Mouse (Mus musculus) splenic B cell, adult 2 months (primary cell): ENCODE measurements around the gene Rpl14.
A peak's percentile ranks its signal among the peaks of the same experiment; 100 is the strongest.
"Not testable (repeated sequence)": the region's sequence is repeated elsewhere in the genome, so short reads cannot be mapped to it uniquely, and the experiment has no call there.

ENCODE experiments used
- DNase-seq: peaks from one replicate; pipeline ENCODE4 v3.0.0-alpha.2; 2011; ENCODE audit warnings: low read depth, low spot score
- H3K27me3 ChIP-seq: 2 replicates; pipeline ENCODE4 v1.6.1; 2012; ENCODE audit warnings: mild to moderate bottlenecking, low read length, moderate library complexity, mixed read lengths; ENCODE audit not compliant: control insufficient read depth, poor library complexity, insufficient read depth, severe bottlenecking
- H3K36me3 ChIP-seq: 2 replicates; pipeline ENCODE4 v1.6.1; 2012; ENCODE audit warnings: mild to moderate bottlenecking, low read length, moderate library complexity, mixed read lengths; ENCODE audit not compliant: control insufficient read depth, poor library complexity, insufficient read depth, severe bottlenecking

Rpl14 gene

DNA sequence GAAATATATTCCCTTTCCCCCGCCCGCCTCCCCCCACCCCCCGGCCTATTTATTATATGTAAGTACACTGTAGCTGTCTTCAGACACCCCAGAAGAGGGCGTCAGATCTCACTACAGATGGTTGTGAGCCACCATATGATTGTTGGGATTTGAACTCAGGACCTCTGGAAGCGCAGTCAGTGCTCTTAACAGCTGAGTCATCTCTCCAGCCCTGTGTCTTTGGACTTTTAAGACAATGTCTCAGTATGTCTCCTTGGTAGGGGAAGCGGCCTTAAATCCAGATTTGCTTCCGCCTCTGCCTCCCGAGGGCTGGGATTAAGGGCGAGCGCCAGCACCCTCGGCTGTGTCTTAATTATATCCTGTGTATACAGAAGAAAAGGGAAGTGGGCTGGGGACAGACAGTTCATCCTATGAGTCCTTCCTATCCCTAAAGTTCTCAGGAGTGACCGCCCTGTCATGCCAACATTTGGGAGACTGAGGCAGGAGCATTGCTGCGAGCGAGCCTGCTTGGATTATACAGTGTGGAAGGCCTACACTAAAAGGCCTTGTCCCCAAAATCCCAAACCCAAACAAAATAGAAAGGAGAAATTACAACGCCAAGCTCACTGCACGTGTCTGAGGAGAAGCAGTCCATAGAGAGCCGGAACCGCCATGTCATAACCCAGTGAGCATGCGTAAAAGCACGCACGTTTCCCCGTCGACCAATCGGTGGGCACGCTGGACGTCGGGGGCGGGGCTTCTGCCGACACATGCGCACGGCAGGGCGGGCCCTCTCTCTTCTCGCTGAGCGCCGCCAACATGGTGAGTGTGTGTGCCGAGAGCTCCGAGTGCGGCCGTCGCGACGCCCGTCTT lies at the start of gene Rpl14:
TSS of gene Rpl14 (plus strand) at position 704 of the 852 bp plus-strand sequence.
- peaks cover 4% of the 10 kb centered on the region for H3K36me3 ChIP-seq
- peak; percentile 98 for DNase-seq

DNA sequence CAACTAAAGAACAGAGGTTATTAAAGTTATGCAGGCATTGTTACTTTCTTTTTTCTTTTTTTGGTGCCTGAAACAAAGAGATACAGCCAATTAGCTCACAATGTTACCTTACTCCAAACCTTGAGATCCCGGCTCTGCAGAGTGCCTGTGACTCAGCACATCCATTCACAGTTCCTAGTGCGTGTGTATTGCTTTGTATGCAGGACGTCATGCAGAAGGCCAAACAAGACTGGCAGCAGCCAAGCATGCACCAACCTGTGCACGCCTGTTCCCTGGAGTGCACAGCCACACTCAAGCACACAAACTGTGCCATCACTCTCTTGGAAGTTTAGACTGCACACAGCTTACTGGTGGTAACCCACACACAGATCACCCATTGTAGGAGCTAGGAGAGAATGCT lies 44.0 kb upstream of the Rpl14 start:
- no peak for DNase-seq
- no peaks in the 10 kb centered on the region for H3K36me3 ChIP-seq
- H3K27me3 ChIP-seq: no peaks in the 10 kb centered on the region

More for the DNA sequence above, at the start of gene Rpl14:
- no peaks in the 10 kb centered on the region; the same call in 1 of the 2 replicates for H3K27me3 ChIP-seq

- no peak for DNase-seq
- no peaks in the 10 kb centered on the region for H3K36me3 ChIP-seq
- H3K27me3 ChIP-seq: no peaks in the 10 kb centered on the region
Observed at GRCm38 (mm10) chr9:120527919-120528318, 43.3 kb upstream of the Rpl14 start.

- DNase-seq: no peak
- Histone ChIP-seq H3K27me3 (no peaks in the 10 kb centered on the region), H3K36me3 (no peaks in the 10 kb centered on the region)
Observed at GRCm38 (mm10) chr9:120528815-120529510, 42.3 kb upstream of the Rpl14 start.

DNA sequence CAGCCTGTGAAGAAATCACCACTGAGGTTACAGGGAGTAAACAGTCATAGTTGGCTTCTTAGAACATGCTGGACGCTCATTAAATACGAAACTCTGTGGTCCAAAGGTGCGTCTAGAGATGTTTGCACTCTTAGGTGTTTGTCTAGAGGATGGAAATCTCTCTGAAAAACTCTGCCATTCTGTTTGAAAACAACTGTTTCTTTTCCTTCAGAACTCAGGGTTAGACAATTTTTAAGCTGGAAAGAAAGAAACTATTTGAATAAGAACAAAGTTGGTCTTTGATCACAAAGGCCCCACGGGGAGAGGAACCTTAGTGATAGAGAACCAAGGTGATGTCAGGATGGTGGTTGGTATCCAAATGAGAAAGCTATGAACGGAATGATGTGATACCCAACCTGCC lies 40.8 kb upstream of the Rpl14 start:
- Histone ChIP-seq H3K36me3 (no peaks in the 10 kb centered on the region), H3K27me3 (no peaks in the 10 kb centered on the region)
- no peak for DNase-seq

- Histone ChIP-seq H3K27me3 (no peaks in the 10 kb centered on the region), H3K36me3 (no peaks in the 10 kb centered on the region)
- no peak for DNase-seq
Observed at GRCm38 (mm10) chr9:120532062-120532461, 39.2 kb upstream of the Rpl14 start.

DNA sequence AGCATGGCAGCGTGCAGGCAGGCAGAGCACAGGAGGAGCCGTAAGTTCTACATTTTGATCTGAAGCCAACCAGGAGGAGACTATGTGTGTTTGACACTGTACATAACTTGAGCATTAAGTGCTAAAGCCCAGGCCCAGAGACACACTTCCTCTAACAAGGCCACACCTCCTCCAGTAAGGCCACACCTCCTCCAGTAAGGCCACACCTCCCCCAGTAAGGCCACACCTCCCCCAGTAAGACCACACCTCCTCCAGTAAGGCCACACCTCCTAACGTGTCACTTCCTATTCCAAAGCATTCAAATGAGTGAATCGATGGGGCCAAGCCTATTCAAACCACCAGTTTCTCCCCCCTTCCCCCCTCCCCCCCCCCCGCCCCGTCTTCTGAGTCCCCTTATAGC lies 38.6 kb upstream of the Rpl14 start:
- Histone ChIP-seq H3K36me3 (no peaks in the 10 kb centered on the region), H3K27me3 (no peaks in the 10 kb centered on the region)
- DNase-seq: no peak

- H3K27me3 ChIP-seq, DNase-seq, H3K36me3 ChIP-seq: not testable (repeated sequence)
Observed at GRCm38 (mm10) chr9:120533446-120533950, 37.7 kb upstream of the Rpl14 start.

- Histone ChIP-seq H3K27me3 (no peaks in the 10 kb centered on the region), H3K36me3 (no peaks in the 10 kb centered on the region)
- no peak for DNase-seq
Observed at GRCm38 (mm10) chr9:120539662-120540251, 31.5 kb upstream of the Rpl14 start, which contains the start of gene Entpd3. Gene Entpd3, plus strand, starts transcription at chr9:120539818.

- H3K27me3 ChIP-seq: no peaks in the 10 kb centered on the region
- H3K36me3 ChIP-seq: no peaks in the 10 kb centered on the region
Observed at GRCm38 (mm10) chr9:120541411-120541810, 29.8 kb upstream of the Rpl14 start.

GRCm38 (mm10) chr9:120542241-120542640 lies 29.0 kb upstream of the Rpl14 start:
- DNase-seq: no peak
- H3K27me3 ChIP-seq: no peaks in the 10 kb centered on the region
- no peaks in the 10 kb centered on the region for H3K36me3 ChIP-seq

More at GRCm38 (mm10) chr9:120541411-120541810, 29.8 kb upstream of the Rpl14 start:
- no peak for DNase-seq

- H3K36me3 ChIP-seq: no peaks in the 10 kb centered on the region
- DNase-seq: no peak
Observed at GRCm38 (mm10) chr9:120545994-120546393, 25.2 kb upstream of the Rpl14 start.

GRCm38 (mm10) chr9:120546482-120546881 lies 24.8 kb upstream of the Rpl14 start:
- peak; percentile 32 for DNase-seq
- Histone ChIP-seq H3K27me3 (no peaks in the 10 kb centered on the region), H3K36me3 (no peaks in the 10 kb centered on the region)

More at GRCm38 (mm10) chr9:120545994-120546393, 25.2 kb upstream of the Rpl14 start:
- H3K27me3 ChIP-seq: no peaks in the 10 kb centered on the region

DNA sequence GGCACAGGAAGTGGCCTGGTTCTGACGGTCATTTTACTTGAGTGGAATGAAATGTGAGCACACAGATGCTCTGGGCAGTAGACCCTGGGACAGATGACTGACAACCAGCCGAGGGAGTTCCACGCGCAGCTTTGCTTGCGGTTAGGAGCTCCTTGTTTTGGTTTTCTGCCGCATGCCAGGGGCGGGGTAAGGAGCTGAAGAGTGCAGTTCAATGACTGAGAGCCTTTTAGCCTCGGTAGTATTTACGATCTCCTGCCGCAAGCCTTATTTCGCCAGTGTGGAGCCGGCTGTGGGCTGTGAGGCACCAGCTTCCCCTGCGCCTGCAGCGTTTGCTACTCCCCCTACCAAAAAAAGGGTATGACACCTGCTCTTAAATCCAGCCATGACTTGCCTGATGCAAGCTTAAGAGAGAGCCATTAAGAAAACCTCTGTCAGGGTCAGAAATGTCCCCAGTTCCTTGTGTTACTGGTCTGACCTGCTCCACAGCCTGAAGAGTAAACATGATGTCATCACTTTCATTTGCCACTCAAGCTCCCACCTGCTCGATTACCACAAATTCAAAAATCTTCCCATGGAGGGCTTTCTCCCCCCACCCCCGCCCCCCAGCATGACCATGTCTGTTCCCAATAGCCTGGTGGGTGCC lies 24.1 kb upstream of the Rpl14 start:
- Histone ChIP-seq H3K27me3 (no peaks in the 10 kb centered on the region), H3K36me3 (no peaks in the 10 kb centered on the region)
- DNase-seq: no peak
